Mouse (Mus musculus): ENCODE measurements around the gene Alkbh2.

Gene Alkbh2

DNA sequence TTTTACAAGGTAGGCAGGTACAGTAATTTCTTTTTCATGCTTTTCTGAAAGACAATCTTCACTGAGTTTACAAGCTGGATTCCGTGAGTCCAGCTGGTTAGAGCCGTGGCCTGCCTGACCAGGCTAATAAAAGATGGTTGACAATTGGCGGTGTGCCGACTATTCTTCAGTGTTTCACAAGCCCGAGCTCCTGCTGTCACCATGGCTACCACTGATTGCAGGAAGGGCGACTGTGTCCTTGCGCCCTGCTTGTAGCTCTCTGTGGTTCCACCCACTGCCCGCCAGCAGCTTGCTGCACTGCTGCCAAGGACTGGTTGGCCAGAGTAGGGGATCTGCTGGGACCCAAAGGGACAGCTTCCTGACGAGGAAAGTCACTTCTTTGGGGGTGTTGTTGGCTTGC, 11.2 kb upstream of the Alkbh2 start:
- DNase-seq = peak; percentile 57

DNA sequence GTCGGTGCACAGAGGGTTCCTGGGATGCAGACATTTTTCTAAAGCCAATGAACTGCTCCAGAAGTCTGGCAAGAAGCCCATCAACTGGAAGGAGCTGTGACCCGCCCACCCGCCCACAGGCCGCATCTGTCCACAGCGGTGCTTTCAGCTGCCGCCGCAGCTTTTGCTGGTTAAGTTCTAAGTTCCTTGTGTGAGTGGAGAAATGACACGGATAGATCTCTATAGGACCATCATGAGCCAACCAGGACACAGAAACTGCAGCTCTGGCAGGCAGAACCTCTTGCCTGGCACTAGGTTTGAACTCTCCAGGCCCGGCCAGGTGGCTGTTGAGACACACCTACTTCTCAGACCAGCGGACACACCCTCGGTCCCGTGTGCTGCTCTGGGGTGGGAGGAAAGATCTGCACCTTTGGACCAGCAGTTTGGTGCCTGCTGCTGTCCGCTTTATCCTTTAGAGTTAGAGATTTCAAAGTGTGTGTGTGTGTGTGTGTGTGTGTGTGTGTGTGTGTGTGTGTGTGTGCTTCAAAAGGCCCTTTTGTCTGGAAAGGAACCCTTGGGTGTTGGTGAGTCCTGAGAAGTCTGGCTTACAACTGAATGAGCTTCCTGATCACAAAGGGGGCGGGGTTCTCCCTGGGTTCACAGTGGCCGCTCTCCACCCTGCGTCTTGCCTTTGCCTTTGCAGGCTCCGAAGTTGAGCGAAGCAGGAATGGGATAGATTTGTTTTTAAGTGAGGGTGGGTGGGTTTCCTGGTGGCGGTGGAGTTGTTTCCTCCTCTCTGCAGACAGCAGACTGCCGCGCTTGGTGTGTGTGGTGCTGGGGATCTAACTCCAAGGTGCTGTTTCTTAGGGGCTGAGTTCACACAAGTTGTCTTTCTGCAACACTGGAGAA, 10.5 kb upstream of the Alkbh2 start:
- DNase-seq = no peak

- no peak for DNase-seq
Measured at GRCm38 (mm10) chr5:114137481-114138276, 9.7 kb upstream of the Alkbh2 start.

DNA sequence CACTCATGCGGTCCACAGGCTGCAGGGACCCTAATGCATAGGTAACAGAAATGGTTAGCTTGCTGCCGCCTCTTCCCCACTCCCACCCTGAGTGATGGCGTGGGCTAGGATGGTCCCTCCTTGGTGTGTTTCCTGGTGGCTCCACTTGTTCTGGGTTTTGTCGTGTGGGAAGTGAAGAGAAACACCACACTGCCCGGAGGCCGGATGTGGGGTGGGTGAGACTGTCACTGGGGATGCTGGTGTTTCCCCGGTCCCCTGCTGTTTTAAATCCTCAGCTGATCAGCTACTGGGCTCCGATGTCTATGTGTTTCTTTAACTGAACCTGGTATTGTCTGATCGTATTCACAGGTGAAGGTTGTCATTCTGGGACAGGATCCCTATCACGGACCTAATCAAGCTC, 7.5 kb upstream of the Alkbh2 start:
- DNase-seq = no peak

DNA sequence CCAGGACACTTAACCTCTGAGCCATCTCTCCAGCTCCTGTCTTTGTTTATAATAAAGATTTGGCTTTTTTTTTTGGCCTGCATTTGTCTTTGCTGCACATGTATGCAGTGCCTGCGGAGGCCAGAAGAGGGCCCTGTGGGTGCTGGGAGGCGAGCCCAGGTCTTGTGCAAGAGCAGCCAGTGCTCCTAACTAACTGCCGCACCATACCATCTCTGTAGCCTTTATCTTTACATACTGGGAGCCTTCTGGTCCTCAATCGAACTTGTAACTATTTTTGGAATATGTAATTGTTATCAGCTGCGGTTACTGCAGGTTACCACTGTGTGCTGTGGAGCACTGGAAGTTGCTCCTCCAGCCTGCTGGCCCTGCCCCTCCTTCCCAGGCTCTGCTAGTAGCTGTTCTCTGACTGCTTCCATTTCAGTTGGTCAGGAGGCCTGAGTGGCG, 6.1 kb upstream of the Alkbh2 start:
- DNase-seq = no peak

DNA sequence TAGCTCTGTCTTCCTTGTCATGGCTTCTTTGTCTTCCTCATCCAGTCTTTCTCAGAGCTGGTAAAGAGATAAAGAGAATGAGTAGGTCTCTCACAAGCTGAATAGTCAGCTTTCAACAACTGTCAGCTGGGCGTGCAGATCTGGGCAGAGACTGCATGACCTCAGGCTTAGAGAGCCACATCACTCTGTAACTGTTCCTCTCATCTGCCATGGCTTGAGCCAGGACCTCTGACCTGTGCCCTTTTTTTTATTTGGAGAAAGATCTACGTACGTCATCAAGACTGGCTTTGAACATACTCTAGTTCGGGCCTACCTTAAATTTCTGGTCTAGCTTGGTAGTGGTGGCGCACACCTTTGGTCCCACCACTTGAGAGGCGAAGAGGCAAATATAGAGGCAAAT, 4.8 kb upstream of the Alkbh2 start:
- no peak for DNase-seq

DNA sequence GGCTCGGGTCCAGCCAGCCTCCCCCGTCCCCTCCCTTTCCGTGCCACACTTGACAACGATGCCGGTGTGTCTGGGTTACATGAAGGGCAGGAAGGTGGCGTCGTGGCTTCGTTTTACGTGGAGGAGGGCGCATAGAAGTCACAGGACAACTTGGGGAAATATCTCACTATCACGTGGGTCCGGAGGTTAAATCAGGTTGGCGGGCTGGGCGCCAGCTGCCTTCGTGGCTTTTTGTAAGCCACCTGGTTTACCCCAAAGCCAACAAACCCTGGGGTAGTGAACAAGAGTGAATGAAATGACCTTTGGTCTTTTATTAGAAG, 3.5 kb upstream of the Alkbh2 start:
- peak; percentile 65 for DNase-seq

DNA sequence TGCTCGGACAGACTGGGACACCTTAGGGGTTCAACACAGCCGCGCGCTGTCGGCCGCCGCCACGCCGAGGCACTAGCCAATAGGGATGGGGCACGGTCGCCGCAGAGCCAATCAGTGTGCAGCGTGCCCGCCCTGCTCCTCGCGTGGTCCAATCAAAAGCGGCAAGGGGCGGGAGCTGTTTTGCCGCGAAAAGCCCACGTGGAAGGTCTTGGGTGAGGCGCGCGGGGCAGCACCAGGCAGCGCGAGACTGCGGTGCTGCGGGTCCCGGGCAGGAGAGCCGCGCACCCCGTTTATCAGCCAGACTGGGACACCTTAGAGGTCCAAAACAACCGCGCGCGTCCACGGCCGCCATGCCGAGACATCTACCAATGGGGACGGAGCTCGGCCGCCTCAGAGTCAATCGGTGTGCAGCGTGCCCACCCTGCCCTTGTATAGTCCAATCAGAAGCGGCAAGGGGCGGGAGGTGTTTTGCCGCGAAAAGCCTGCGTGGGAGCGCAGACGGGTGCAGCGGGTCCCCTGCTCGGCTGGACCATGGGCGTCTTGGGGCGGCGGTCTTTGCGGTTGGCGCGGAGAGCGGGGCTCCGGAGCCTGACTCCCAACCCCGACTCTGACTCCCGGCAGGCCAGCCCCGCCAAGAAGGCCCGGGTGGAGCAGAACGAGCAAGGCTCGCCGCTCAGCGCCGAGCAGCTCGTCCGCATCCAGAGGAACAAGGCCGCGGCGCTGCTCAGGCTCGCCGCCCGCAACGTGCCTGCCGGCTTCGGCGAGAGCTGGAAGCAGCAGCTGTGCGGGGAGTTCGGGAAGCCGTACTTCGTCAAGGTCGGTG, 2.9 kb upstream of the Alkbh2 start:
- peak; percentile 88 for DNase-seq

GRCm38 (mm10) chr5:114130211-114130605, 2.2 kb upstream of the Alkbh2 start, which contains the start of gene Ung:
Ung (plus strand) TSS chr5:114130386.
- peak; percentile 67 for DNase-seq

- DNase-seq = peak; percentile 46
Measured at GRCm38 (mm10) chr5:114129550-114130210, 1.7 kb upstream of the Alkbh2 start.

- peak; percentile 11 for DNase-seq
Measured at GRCm38 (mm10) chr5:114126499-114127244, 1.3 kb downstream of the Alkbh2 start.

DNA sequence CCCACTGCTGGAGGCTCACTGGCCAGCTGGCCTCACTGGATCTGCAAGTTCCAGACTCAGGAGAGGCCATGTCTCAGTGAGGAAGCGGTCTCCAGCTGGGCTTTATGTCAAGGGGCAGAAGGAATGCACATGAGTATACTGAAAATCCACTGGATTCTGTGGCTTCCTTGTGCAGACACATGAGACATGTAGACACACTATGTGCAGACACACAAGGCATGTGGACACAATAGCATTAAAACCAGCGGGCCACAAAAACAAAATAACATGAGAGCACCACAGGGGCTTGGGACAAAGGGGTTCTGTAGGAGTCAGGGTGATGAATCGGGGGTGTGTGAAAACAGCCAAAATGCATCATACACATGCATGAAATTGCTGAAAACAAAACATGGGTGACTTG, 2.0 kb downstream of the Alkbh2 start:
- no peak for DNase-seq

DNA sequence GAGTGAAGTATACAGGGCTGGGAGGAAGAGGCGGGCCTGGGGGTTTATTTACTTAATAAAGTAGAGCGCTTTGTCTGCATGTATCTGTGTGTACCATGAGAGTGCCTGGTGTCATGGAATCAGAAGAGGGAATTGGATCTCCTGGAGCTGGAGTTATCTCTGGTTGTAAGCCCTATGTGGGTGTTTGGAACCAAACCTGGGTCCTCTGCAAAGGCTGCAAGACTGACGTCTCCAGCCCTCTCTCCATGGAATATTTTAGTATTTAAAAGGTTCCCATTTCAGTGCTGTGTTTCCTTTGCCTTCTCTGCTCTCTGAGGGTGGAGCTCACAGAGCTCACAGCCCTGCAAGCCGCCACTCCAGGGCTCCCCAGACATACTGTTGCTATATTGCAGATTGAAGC, 8.2 kb downstream of the Alkbh2 start:
- DNase-seq = no peak

DNA sequence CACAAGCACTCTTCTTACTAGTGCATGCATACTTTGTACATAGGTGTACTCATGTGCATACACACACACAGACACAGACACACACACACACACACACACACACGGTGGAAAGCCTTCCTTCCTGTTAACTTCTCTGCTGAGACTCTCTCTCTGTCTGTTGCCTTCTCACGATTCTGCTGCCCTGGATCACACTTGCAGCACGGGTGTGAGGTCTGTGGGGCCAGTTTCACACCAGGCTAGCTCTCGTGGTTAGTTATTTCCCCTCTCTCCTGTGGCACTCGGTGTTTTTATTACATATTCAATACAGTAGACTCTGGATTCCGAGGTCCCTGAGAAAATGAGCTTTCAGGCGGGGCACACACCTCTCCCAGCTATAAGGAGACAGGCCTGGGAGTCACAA, 11.4 kb downstream of the Alkbh2 start:
- DNase-seq = no peak

- no peak for DNase-seq
Measured at GRCm38 (mm10) chr5:114115030-114115429, 13.0 kb downstream of the Alkbh2 start.

DNA sequence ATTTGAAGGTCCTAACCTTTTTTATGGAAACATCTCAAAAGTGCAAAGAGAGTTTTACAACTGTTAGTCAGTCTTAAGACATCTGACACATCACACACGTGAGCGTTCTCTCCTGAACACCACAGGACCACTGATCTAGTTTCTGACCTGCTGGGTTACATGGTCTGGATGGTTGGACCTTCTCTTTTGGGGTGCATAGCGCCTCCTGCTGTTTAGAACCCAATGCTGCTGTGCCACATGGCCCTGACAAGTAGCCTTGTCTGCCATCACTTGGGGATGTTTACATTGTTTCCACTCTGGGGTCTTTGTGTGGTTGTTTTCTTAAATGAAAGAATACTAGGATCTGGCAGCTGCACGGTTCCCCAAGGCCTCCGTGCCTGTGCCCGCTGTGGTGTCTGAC, 14.7 kb downstream of the Alkbh2 start:
- no peak for DNase-seq

DNA sequence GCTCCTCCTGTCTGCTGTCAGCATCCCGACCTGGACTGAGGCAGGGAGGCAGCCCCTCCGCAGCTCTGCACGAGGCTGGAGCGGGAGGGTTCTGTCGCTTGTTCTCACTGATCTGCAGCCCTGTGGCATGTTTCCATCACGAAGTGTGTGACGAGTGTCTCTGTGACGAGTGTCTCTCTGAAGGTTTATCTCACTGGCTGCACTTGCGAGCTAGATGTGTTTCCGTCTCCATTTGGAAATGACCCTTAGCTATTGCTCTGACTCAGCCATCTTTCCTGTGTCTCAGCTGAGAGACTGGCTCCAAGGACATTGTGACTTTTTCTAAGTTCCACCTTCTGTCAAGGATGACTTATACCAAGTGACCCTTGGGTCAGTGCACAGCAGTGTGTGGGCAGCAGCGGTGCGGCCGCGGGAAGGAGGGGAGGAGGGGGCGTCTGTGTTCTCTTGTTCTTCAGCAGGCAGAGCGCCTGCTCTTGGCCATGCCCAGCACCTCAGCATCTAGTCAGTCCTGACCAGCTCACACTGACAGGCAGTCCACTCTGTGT, 21.6 kb downstream of the Alkbh2 start:
- DNase-seq = no peak

DNA sequence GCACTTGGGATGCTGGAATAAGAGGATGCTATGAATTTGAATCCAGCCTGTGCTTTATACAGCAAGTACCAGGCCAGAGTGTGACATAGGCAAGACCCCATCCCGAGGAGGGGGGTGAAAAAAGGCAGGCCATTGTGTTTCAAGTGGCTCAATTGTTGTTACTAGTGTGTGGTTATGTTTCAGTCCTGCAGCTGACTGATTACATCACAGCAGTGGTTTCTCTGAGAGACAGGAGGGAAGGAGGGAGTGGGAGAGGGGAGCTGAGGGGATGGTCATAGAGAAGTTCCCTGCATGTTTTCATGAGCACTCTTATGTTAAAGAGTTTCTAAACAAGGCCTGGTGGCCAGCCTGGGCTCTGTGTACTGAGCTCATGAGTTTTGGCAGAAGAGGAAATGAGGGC, 25.2 kb downstream of the Alkbh2 start:
- DNase-seq = no peak

DNA sequence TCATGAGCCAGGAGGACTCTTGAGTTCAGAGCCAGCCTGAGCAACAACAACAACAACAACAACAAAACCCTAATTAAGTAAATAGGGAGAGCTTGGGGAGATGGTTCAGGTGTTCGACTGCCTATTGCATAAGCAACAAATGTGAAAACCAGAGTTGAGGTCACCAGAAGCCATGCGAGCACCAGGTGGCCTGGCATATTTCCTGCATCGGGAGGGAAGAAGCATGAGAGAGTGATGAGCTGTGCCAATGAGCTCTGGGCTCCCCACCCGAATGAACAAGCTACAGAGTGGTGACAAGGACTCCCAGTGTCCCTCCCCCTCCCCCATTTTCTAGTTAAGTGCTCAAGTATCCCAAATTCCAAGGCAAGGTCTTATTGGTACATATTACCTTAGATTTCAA, 26.1 kb downstream of the Alkbh2 start:
- peak; percentile 61 for DNase-seq

DNA sequence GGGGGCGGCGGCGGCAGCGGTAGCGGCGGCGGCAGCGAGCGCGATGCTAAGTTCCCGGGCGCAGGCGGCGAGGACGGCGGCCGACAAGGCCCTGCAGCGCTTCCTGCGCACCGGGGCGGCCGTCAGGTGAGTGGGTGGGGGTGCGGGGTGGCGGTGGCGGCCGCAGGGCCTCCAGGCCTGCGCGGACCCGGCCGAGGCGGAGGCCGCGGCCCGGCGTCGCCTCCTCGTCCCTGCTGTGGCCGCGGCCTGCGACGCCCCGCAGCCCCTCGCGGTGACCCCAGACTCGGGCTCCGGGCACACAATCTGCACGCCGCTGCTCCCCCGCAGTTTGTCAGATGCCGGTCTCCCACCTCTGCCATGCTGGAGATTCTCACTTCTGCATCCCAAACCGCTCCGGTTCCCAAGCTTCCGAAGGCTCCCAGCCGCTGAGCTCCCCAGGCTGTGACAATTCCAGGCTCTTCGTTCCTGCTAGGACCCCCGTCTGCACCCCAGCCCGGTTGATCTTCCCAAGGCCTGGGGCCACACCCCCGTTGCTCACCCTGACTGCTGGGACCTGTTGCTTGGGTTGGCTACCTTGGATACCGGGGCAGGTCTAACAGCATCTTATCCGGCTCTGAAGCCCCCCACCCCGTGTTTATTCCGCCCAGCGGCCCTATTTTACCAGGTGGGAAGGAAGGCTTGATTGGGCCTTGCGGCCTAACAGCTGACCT, 27.5 kb downstream of the Alkbh2 start:
- peak; percentile 50 for DNase-seq
